Mouse (Mus musculus): ENCODE results near the gene Rnf40.

GRCm38 (mm10) chr7:127607150-127607549 lies 18.6 kb downstream of the Rnf40 start:
- TF ChIP-seq POLR2AphosphoS2 (IDR thresholded peaks at IDR 0.05; ENCODE audit: low read length) (no peak), POLR2A (IDR thresholded peaks at IDR 0.05; ENCODE audit: control insufficient read depth in 1 of 2, insufficient read depth in 1 of 2, low read depth in 1 of 2, low read length in 2 of 2, poor library complexity in 1 of 2) (no peak), CTCF (IDR thresholded peaks at IDR 0.05 in 2 of 3, conservative IDR thresholded peaks at IDR 0.05 in 1 of 3; ENCODE audit: control insufficient read depth in 1 of 3, insufficient read depth in 1 of 3, low read depth in 2 of 3, low read length in 3 of 3, poor library complexity in 1 of 3, severe bottlenecking in 1 of 3) (no peak), TAL1 (IDR thresholded peaks at IDR 0.05; ENCODE audit: low read length) (no peak), CHD1 (IDR thresholded peaks at IDR 0.05; ENCODE audit: low read depth, low read length) (no peak), ZNF384 (IDR thresholded peaks at IDR 0.05; ENCODE audit: low read depth, low read length) (no peak), EP300 (IDR thresholded peaks at IDR 0.05; ENCODE audit: low read depth in 1 of 2, low read length in 2 of 2) (no peak), ZMIZ1 (IDR thresholded peaks at IDR 0.05; ENCODE audit: low read depth, low read length) (no peak), NRF1 (IDR thresholded peaks at IDR 0.05; ENCODE audit: insufficient read depth, low read depth, low read length, poor library complexity, severe bottlenecking) (no peak), POLR2AphosphoS5 (IDR thresholded peaks at IDR 0.05; ENCODE audit: borderline replicate concordance, low read depth, low read length) (no peak), RAD21 (IDR thresholded peaks at IDR 0.05; ENCODE audit: low read depth, low read length) (no peak), MXI1 (IDR thresholded peaks at IDR 0.05; ENCODE audit: low read depth, low read length) (no peak)
